Mouse (Mus musculus) ES-Bruce4 (cell line): ENCODE data around the gene Fam171a2.

Source experiments
- CTCF ChIP-seq: IDR thresholded peaks from one replicate; pipeline ENCODE4 v1.8.1; 2011; ENCODE audit warnings: low read depth, low read length
- POLR2A ChIP-seq: IDR thresholded peaks from one replicate; pipeline ENCODE4 v1.8.1; 2011; ENCODE audit warnings: low read length; ENCODE audit not compliant: insufficient read depth

GRCm38 (mm10) chr11:102444781-102445180, 2.7 kb downstream of the Fam171a2 start:
- no peak for TF ChIP-seq POLR2A
- TF ChIP-seq CTCF: no peak
